Mouse (Mus musculus): ENCODE results near the gene Echs1.

- no peak for TF ChIP-seq CTCF (IDR thresholded peaks at IDR 0.05; ENCODE audit: borderline replicate concordance, insufficient read depth, low read depth, low read length)
- no peak for TF ChIP-seq POLR2A (IDR thresholded peaks at IDR 0.05; ENCODE audit: borderline replicate concordance, insufficient read depth, low read length)
Observed at GRCm38 (mm10) chr7:140127911-140128310, 11.6 kb upstream of the Echs1 start.

All from cerebellum, adult 2 months (tissue).